Mouse (Mus musculus) forebrain, embryonic 13.5 days (tissue): ENCODE results near the gene Lrp5. TPM values are rescaled to one million over a fixed set of nuclear protein-coding genes. Genes with fewer than 3 reads are reported as not detected.

ENCODE experiments used
- ATAC-seq: fragments of 200-750 bp; cut with Nextera tagmentation; 2 replicates; pipeline ENCODE4 v1.8.0; 2017
- H3K27ac ChIP-seq: fragments of 300-500 bp; sonication (generic); 2 replicates; pipeline ENCODE4 v1.5.1; 2015; ENCODE audit warnings: inconsistent platforms, mild to moderate bottlenecking, moderate library complexity
- H3K27me3 ChIP-seq: fragments of 300-500 bp; sonication (generic); 2 replicates; pipeline ENCODE4 v1.6.1; 2015; ENCODE audit warnings: mild to moderate bottlenecking, inconsistent platforms
- H3K36me3 ChIP-seq: fragments of 300-500 bp; sonication (generic); 2 replicates; pipeline ENCODE4 v1.6.1; 2015; ENCODE audit warnings: mild to moderate bottlenecking, inconsistent platforms; ENCODE audit not compliant: poor library complexity, severe bottlenecking
- H3K4me1 ChIP-seq: fragments of 300-500 bp; sonication (generic); 2 replicates; pipeline ENCODE4 v1.6.1; 2015; ENCODE audit warnings: inconsistent platforms
- H3K4me2 ChIP-seq: fragments of 300-500 bp; sonication (generic); 2 replicates; pipeline ENCODE4 v1.6.1; 2015; ENCODE audit warnings: inconsistent platforms, mild to moderate bottlenecking, moderate library complexity
- H3K4me3 ChIP-seq: fragments of 300-500 bp; sonication (generic); 2 replicates; pipeline ENCODE4 v1.5.1; 2015; ENCODE audit warnings: mild to moderate bottlenecking, inconsistent platforms
- H3K9ac ChIP-seq: fragments of 300-500 bp; sonication (generic); 2 replicates; pipeline ENCODE4 v1.6.1; 2015; ENCODE audit warnings: mild to moderate bottlenecking, inconsistent platforms
- H3K9me3 ChIP-seq: fragments of 300-500 bp; sonication (generic); replicated peaks from 2 replicates; pipeline ENCODE4 v1.6.1; 2016; ENCODE audit warnings: inconsistent platforms
- WGBS: fragments of 180-500 bp; shearing (Covaris S2); methylation state at CpG from one replicate; pipeline ENCODE4 v1.1.7; 2015; 5-methylcytosine and 5-hydroxymethylcytosine counted together
- polyA plus RNA-seq: library from polyadenylated mRNA; unstranded; fragments of >200 nt; fragmentation: Nextera tagmentation; extraction: Ambion mirVana; gene quantifications from 2 replicates; pipeline ENCODE4 v1.2.1, GENCODE M21; 2015

Gene Lrp5
- polyA plus RNA-seq, 1 experiment from 2014 or later: 2.0 TPM

DNA sequence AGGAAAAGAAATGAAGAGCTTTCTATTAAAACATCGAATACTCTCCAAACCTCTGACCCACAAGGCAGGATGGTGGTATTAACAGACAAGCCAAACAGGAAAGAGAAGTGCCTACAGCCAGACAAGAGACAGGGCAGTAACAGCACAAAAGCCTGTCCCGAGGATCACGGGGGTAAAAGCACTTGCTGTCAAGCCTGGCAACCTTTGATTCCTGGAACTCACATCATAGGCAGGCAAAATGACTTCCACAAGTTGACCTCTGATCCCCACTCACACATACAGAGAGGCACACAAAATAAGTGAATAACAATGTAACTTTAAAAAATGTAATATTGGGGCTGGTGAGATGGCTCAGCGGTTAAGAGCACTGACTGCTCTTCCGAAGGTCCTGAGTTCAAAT, 146.9 kb downstream of the Lrp5 start:
- Histone ChIP-seq H3K27ac (no peak overlapping the region), H3K4me1 (0 out of 2 replicates have a peak, but pooled peaks cover 4% of the 10 kb centered on the region), H3K9ac (no peak overlapping the region), H3K4me2 (no peak overlapping the region), H3K4me3 (no peak overlapping the region), H3K27me3 (no peaks in the 10 kb centered on the region), H3K36me3 (peaks cover 17% of the 10 kb centered on the region), H3K9me3 (no peaks in the 10 kb centered on the region)
- ATAC-seq: no peak
- WGBS: 93% methylated on average over 5 of the region's 5 CpGs

DNA sequence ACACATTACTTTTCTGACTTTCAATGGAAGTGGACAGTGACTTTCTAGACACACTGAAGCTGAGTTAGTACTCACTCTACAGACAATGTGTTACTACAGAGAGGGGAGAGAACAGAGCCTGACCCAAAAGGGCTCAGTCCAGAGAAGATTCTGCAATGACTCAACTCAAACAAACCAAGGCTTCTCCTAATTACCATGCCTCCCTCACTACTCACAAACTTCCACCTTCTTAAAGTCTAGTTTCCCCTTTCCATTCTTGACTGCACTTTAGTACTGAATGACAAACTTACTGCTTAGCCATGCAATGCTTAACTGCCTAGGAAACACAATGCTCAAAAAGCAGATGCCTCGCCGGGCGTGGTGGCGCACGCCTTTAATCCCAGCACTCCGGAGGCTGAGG, 148.7 kb downstream of the Lrp5 start:
- Histone ChIP-seq H3K27ac (no peak overlapping the region), H3K4me3 (no peak overlapping the region), H3K27me3 (no peaks in the 10 kb centered on the region), H3K9ac (no peak overlapping the region), H3K36me3 (peaks cover 12% of the 10 kb centered on the region), H3K9me3 (no peaks in the 10 kb centered on the region), H3K4me1 (0 out of 2 replicates have a peak, but pooled peaks cover 4% of the 10 kb centered on the region), H3K4me2 (no peak overlapping the region)
- no peak for ATAC-seq
- 96% methylated on average over 6 of the region's 6 CpGs for WGBS

DNA sequence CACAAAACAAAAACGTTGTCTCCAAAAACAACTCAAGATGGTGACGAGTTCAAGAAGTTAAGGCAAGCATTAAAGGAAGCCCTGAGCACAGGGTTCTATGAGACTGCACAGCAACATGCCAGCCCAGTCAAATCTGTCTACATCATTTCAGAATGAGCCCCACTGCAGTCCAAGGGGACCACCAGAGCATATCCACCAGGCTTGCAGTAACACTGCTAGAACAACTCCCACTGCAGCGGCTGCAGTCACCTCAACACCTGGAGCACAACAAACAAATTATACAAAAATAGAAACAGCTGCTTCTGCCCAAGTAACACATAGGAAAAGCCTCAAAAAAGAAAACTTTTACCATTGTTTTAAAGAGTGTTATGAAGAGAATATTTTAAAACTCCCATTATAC, 151.4 kb downstream of the Lrp5 start:
- no peaks in the 10 kb centered on the region for H3K9me3 ChIP-seq
- H3K4me1 ChIP-seq: 0 out of 2 replicates have a peak, but pooled peaks cover 4% of the 10 kb centered on the region
- no peak overlapping the region for H3K27ac ChIP-seq
- no peak overlapping the region for H3K4me3 ChIP-seq
- ATAC-seq: no peak
- no peak overlapping the region for H3K9ac ChIP-seq
- H3K36me3 ChIP-seq: 0 out of 2 replicates have a peak, but pooled peaks cover 3% of the 10 kb centered on the region
- WGBS: 88% methylated on average over 3 of the region's 3 CpGs
- no peaks in the 10 kb centered on the region for H3K27me3 ChIP-seq
- H3K4me2 ChIP-seq: no peak overlapping the region

Other genes starting within 250 kb of the Lrp5 start
- 64.4 and 72.2 TPM in 2 replicates for gene Ppp6r3, start 110.8 kb downstream of the Lrp5 start, polyA plus RNA-seq
- 27.8 and 32.6 TPM in 2 replicates for gene 1810055G02Rik, start 21.7 kb upstream of the Lrp5 start, polyA plus RNA-seq
- 43.3 and 52.7 TPM in 2 replicates for gene Kmt5b, start 80.9 kb upstream of the Lrp5 start, polyA plus RNA-seq
- gene Chka, start 165.2 kb upstream of the Lrp5 start, polyA plus RNA-seq: 53.1 and 54.8 TPM in 2 replicates
- 10.4 and 11.3 TPM in 2 replicates for gene Tcirg1, start 220.6 kb upstream of the Lrp5 start, polyA plus RNA-seq
- 197 and 208 TPM in 2 replicates for gene Ndufs8, start 226.2 kb upstream of the Lrp5 start, polyA plus RNA-seq
- 1.1 TPM in 2 replicates for gene Aldh3b1, start 243.2 kb upstream of the Lrp5 start, polyA plus RNA-seq
- 3.8 and 5.3 TPM in 2 replicates for gene Unc93b1, start 248.6 kb upstream of the Lrp5 start, polyA plus RNA-seq